Comparison of ENCODE assay signal across 16 mouse cellular contexts in genomic region chr12:7095440-7095839, GRCm38 (mm10).
"Had no signal": no experiment of that assay in that cellular context is flagged by ENCODE, and none has a peak within 500 bp of the region (broad histone marks: within the 10 kb centered on the region; RNA-seq: fewer than 3 reads in every experiment).

No protein-coding gene starts in this region.

- H3K27me3 ChIP-seq: liver, embryonic 12.5 days; megakaryocyte, embryonic 14.5 days; neural tube, embryonic 13.5 days; neural tube, embryonic 15.5 days had no signal

- H3K9me3 ChIP-seq: liver, embryonic 12.5 days; megakaryocyte, embryonic 14.5 days; neural tube, embryonic 13.5 days; neural tube, embryonic 15.5 days had no signal

- H3K4me2 ChIP-seq: liver, embryonic 12.5 days; lung, embryonic 14.5 days; neural tube, embryonic 13.5 days; neural tube, embryonic 15.5 days had no signal

- H3K36me3 ChIP-seq: liver, embryonic 12.5 days; neural tube, embryonic 13.5 days; neural tube, embryonic 15.5 days had no signal

- H3K4me3 ChIP-seq: liver, embryonic 12.5 days; megakaryocyte, embryonic 14.5 days; myocyte; neural tube, embryonic 13.5 days; neural tube, embryonic 15.5 days had no signal

- H3K4me1 ChIP-seq: liver, embryonic 12.5 days; megakaryocyte, embryonic 14.5 days; neural tube, embryonic 13.5 days; neural tube, embryonic 15.5 days had no signal

- H3K9ac ChIP-seq: liver, embryonic 12.5 days; liver, embryonic 14.5 days; lung, embryonic 14.5 days; neural tube, embryonic 13.5 days; neural tube, embryonic 15.5 days had no signal

- ATAC-seq: liver, embryonic 12.5 days had no signal

- H3K27ac ChIP-seq: liver, embryonic 12.5 days; liver, embryonic 14.5 days; neural tube, embryonic 13.5 days; neural tube, embryonic 15.5 days had no signal

- DNase-seq: lung, adult 18-20 months; lung, embryonic 14.5 days; lung, postnatal 10 days; lung, postnatal 4 days; retina, postnatal 1 day; right cerebral cortex, postnatal 4 days; spleen, adult 18-20 months; thymus, adult 18-20 months; thymus, postnatal 14 days; thymus, postnatal 36 days had no signal
